Mouse (Mus musculus) testis, adult 2 months (tissue): ENCODE measurements at regions not wholly inside any gene's neighbourhood (a gene's known extent, or its start where the extent isn't known, plus 50 kb on each side); places are given as distances from the start of the nearest gene placed in this dataset.

ENCODE experiments used
- H3K27ac ChIP-seq: fragments of 200-500 bp; 2 replicates; pipeline ENCODE4 v1.5.1; 2012; ENCODE audit warnings: low read depth, low read length; ENCODE audit not compliant: control insufficient read depth, insufficient read depth
- H3K27me3 ChIP-seq: fragments of 200-500 bp; 2 replicates; pipeline ENCODE4 v1.6.1; 2012; ENCODE audit warnings: mild to moderate bottlenecking, low read length, moderate library complexity; ENCODE audit not compliant: control insufficient read depth, insufficient read depth
- H3K36me3 ChIP-seq: fragments of 200-500 bp; 2 replicates; pipeline ENCODE4 v1.6.1; 2012; ENCODE audit warnings: mild to moderate bottlenecking, low read length; ENCODE audit not compliant: control insufficient read depth, insufficient read depth
- H3K4me1 ChIP-seq: fragments of 200-500 bp; 2 replicates; pipeline ENCODE4 v1.6.1; 2012; ENCODE audit warnings: low read length; ENCODE audit not compliant: control insufficient read depth, insufficient read depth
- H3K4me3 ChIP-seq: fragments of 200-500 bp; 2 replicates; pipeline ENCODE4 v1.5.1; 2012; ENCODE audit warnings: low read depth, mild to moderate bottlenecking, low read length, moderate library complexity, mixed read lengths; ENCODE audit not compliant: control insufficient read depth
- CTCF ChIP-seq: fragments of 200-500 bp; IDR thresholded peaks from 2 replicates; pipeline ENCODE4 v1.5.1; 2012; ENCODE audit warnings: low read depth, mild to moderate bottlenecking, inconsistent platforms, low read length, moderate library complexity; ENCODE audit not compliant: control insufficient read depth, insufficient read depth, insufficient replicate concordance
- POLR2A ChIP-seq: fragments of 200-500 bp; IDR thresholded peaks from 2 replicates; pipeline ENCODE4 v1.6.1; 2012; ENCODE audit warnings: low read depth, mild to moderate bottlenecking, inconsistent platforms, low read length, moderate library complexity; ENCODE audit not compliant: control insufficient read depth

GRCm38 (mm10) chr1:89207306-89207705 is 137.1 kb downstream of the Sh3bp4 start:
- H3K4me3 ChIP-seq: no peak overlapping the region
- no peaks in the 10 kb centered on the region for H3K36me3 ChIP-seq
- TF ChIP-seq CTCF (no peak), POLR2A (no peak)
- H3K27ac ChIP-seq: no peak overlapping the region
- H3K4me1 ChIP-seq: no peaks in the 10 kb centered on the region
- no peaks in the 10 kb centered on the region for H3K27me3 ChIP-seq

- H3K4me3 ChIP-seq: no peak overlapping the region
- TF ChIP-seq POLR2A (no peak), CTCF (no peak)
Observed at GRCm38 (mm10) chr1:89211116-89211515, 140.9 kb downstream of the Sh3bp4 start.

GRCm38 (mm10) chr1:89228426-89228825 is 158.2 kb downstream of the Sh3bp4 start:
- Histone ChIP-seq H3K27me3 (no peaks in the 10 kb centered on the region), H3K27ac (no peak overlapping the region), H3K4me3 (no peak overlapping the region), H3K4me1 (no peaks in the 10 kb centered on the region), H3K36me3 (no peaks in the 10 kb centered on the region)
- no peak for TF ChIP-seq POLR2A
- TF ChIP-seq CTCF: no peak

More at GRCm38 (mm10) chr1:89211116-89211515, 140.9 kb downstream of the Sh3bp4 start:
- H3K27ac ChIP-seq: no peak overlapping the region
- no peaks in the 10 kb centered on the region for H3K4me1 ChIP-seq
- H3K27me3 ChIP-seq: no peaks in the 10 kb centered on the region
- H3K36me3 ChIP-seq: no peaks in the 10 kb centered on the region

GRCm38 (mm10) chr1:89231756-89232155 is 161.5 kb downstream of the Sh3bp4 start:
- no peaks in the 10 kb centered on the region for H3K4me1 ChIP-seq
- H3K36me3 ChIP-seq: no peaks in the 10 kb centered on the region
- TF ChIP-seq CTCF (no peak), POLR2A (no peak)
- H3K27ac ChIP-seq: no peak overlapping the region
- H3K27me3 ChIP-seq: no peaks in the 10 kb centered on the region
- H3K4me3 ChIP-seq: no peak overlapping the region

- no peaks in the 10 kb centered on the region for H3K27me3 ChIP-seq
- H3K36me3 ChIP-seq: no peaks in the 10 kb centered on the region
- no peak overlapping the region for H3K27ac ChIP-seq
- H3K4me1 ChIP-seq: no peaks in the 10 kb centered on the region
- TF ChIP-seq POLR2A: no peak
- no peak for TF ChIP-seq CTCF
- no peak overlapping the region for H3K4me3 ChIP-seq
Observed at GRCm38 (mm10) chr1:89232391-89232790, 162.2 kb downstream of the Sh3bp4 start.

GRCm38 (mm10) chr1:89234895-89235294 is 164.7 kb downstream of the Sh3bp4 start:
- no peaks in the 10 kb centered on the region for H3K36me3 ChIP-seq
- H3K4me3 ChIP-seq: no peak overlapping the region
- H3K27me3 ChIP-seq: no peaks in the 10 kb centered on the region
- H3K27ac ChIP-seq: no peak overlapping the region
- TF ChIP-seq POLR2A (no peak), CTCF (no peak)
- H3K4me1 ChIP-seq: no peaks in the 10 kb centered on the region

GRCm38 (mm10) chr1:89235296-89235695 is 165.1 kb downstream of the Sh3bp4 start:
- Histone ChIP-seq H3K27ac (no peak overlapping the region), H3K4me1 (no peaks in the 10 kb centered on the region), H3K36me3 (no peaks in the 10 kb centered on the region), H3K4me3 (no peak overlapping the region), H3K27me3 (no peaks in the 10 kb centered on the region)
- TF ChIP-seq POLR2A: no peak
- TF ChIP-seq CTCF: no peak

GRCm38 (mm10) chr1:89237696-89238095 is 167.5 kb downstream of the Sh3bp4 start:
- H3K27ac ChIP-seq: no peak overlapping the region
- no peaks in the 10 kb centered on the region for H3K27me3 ChIP-seq
- H3K4me1 ChIP-seq: no peaks in the 10 kb centered on the region
- no peaks in the 10 kb centered on the region for H3K36me3 ChIP-seq
- no peak overlapping the region for H3K4me3 ChIP-seq
- no peak for TF ChIP-seq CTCF
- TF ChIP-seq POLR2A: no peak
